Mouse (Mus musculus): ENCODE results near the gene Mrto4.

Gene Mrto4

GRCm38 (mm10) chr4:139340835-139341234 is 11.5 kb downstream of the Mrto4 start:
- DNase-seq (ENCODE audit: low spot score in 2 of 2) = no peak

DNA sequence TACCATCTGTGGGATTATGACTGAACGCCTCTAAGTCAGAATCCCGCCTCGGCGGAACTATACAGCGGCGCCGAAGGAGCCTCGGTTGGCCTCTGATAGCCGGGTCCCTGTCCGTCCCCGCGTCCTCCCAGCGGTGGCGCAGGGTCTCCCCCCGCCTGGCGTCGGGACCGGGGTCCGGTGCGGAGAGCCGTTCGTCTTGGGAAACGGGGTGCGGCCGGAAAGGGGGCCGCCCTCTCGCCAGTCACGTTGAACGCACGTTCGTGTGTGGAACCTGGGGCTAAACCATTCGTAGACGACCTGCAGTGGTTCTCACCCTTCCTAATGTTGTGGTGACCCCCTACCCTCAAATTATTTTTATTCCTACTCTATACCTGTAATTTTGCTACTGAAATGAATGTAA is 14.2 kb downstream of the Mrto4 start:
- DNase-seq (ENCODE audit: low spot score in 2 of 2) = no peak

DNA sequence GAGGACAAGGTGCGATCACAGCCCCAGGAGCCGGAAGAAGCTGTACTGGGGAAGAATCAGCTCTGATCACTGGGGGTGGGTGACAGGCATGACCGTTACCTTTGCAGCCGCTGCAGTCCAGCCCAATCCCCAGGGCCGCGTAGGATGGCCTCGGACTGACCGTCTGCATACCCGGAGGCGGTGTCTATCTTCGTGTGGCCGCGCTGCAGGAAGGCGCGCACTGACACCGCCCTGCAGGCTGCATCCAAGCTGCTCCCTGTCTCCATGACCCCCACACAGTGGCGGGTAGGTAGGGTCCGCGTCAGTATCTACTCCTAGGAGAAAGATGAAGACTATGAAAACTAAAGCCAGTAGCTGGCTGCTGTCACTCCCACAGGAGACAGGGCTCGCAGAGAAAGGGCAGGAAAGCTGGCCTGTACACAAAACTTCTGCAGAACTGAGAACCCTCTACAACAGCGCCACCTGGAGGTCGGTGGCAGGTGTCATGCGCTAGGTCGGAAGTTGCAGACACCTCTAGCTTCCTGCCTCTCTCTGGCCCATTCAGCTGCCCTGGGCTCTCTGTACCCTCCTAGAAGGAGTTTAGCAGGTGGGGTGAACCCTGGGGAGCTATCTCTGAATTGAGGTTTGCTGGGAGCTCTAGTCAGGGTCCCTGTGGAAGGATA is 15.4 kb downstream of the Mrto4 start:
- DNase-seq (ENCODE audit: low spot score in 2 of 2) = peak; percentile 29 to 47

GRCm38 (mm10) chr4:139335507-139335906 is 16.9 kb downstream of the Mrto4 start:
- DNase-seq (ENCODE audit: low spot score in 2 of 2) = no peak

- no peak for DNase-seq (ENCODE audit: low spot score in 2 of 2)
Observed at GRCm38 (mm10) chr4:139334631-139335295, 17.6 kb downstream of the Mrto4 start.

DNA sequence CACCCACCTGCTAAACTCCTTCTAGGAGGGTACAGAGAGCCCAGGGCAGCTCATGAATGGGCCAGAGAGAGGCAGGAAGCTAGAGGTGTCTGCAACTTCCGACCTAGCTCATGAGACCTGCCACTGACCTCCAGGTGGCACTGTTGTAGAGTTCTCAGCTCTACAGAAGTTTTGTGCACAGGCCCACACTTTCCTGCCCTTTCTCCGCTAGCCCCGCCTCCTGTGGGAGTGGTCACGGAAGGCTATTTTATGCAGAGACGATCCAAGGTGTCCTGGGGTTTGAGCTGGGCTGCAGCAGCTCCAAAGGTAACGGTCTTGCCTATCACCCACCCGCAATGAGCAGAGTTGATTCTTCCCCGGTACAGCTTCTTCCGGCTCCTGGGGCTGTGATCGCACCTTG is 21.8 kb downstream of the Mrto4 start:
- DNase-seq (ENCODE audit: low spot score in 2 of 2) = peak in 1 of 2 experiments; percentile 17

- no peak for DNase-seq (ENCODE audit: low spot score in 2 of 2)
Observed at GRCm38 (mm10) chr4:139319740-139320139, 32.6 kb downstream of the Mrto4 start.

DNA sequence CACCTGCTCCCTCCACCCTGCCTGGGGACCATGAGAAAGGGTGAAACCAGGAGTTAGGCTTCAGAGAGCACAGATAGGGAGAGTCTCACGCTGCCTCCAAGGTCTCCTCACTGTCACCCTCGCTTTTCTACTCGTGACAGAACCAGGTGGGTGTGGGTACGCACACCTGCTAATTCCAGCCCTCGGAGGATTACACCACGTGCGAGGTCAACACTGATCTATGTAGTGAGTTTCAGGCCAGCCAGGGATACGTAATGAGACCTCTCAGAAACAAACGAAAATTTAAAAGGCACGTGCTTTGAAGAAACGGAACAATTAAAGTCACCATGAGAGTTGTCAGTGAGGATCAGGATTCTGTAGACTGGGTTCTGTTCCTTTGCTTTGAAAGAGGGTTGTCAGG is 33.9 kb downstream of the Mrto4 start:
- DNase-seq (ENCODE audit: low spot score in 2 of 2) = no peak

- DNase-seq (ENCODE audit: low spot score in 2 of 2) = no peak
Observed at GRCm38 (mm10) chr4:139312632-139313031, 39.7 kb downstream of the Mrto4 start.

- no peak for DNase-seq (ENCODE audit: low spot score in 2 of 2)
Observed at GRCm38 (mm10) chr4:139311707-139312106, 40.7 kb downstream of the Mrto4 start.

DNA sequence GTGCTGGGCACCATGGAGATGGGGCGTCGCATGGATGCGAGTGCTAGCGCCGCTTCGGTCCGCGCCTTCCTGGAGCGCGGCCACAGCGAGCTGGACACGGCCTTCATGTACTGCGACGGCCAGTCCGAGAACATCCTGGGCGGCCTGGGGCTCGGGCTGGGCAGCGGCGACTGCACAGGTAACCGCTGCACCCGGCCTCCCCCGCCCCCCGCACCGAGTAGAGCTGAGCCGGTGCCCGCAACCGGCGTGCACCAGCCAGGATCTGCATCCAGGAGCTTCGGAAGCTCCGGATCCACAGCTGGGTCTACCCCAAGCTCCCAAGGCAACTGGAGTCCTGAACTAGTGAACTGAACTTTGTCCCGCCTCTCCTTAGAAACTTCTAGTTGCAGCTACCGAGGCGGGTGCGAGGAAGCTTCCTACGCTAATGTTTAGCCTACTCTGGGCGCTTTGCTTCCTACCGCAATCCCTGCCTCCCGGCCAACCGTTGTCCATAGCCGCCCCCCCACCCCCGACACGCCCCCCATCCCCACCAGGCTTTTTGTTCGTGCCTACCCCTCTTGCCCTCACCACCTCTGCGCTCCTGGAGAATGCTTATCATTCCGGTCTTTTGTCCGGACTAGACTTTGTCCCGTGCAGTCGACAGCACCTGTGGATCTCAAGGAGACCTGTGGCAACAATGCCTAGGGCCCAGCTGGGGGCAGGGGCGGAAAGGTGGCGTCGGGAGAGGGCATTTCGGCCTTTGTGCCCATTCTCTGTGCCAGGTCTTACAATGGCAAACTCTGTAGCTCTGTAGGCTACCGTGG is 41.3 kb downstream of the Mrto4 start:
- DNase-seq (ENCODE audit: low spot score in 2 of 2) = no peak

GRCm38 (mm10) chr4:139310171-139310898 is 42.0 kb downstream of the Mrto4 start, which contains the start of the genes Pqlc2 and Akr7a5:
TSS of gene Pqlc2 (minus strand) at chr4:139310708.
TSS of gene Akr7a5 (plus strand) at chr4:139310744.
- peak; percentile 97 to 98 for DNase-seq (ENCODE audit: low spot score in 2 of 2)

DNA sequence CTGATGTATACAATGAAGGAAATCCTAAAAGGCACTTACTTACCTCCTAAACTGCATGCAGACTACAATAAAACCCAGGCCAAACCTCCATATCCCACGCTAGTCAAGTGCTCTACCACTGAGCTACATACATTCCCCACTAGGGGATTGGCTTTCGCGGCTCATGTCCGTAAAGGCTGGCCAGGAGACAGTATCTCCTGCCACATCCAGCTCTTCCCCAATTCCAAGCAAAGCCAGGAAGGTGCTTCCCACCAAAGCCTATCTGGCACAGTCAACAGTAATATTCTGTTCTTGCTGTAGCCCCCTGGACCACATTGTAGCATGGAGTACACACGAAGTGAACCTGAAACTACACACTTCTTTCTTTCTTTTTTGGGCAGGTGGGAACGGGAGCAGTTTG is 42.7 kb downstream of the Mrto4 start:
- no peak for DNase-seq (ENCODE audit: low spot score in 2 of 2)

GRCm38 (mm10) chr4:139307916-139308315 is 44.5 kb downstream of the Mrto4 start:
- no peak for DNase-seq (ENCODE audit: low spot score in 2 of 2)

GRCm38 (mm10) chr4:139305521-139305920 is 46.9 kb downstream of the Mrto4 start:
- no peak for DNase-seq (ENCODE audit: low spot score in 2 of 2)

DNA sequence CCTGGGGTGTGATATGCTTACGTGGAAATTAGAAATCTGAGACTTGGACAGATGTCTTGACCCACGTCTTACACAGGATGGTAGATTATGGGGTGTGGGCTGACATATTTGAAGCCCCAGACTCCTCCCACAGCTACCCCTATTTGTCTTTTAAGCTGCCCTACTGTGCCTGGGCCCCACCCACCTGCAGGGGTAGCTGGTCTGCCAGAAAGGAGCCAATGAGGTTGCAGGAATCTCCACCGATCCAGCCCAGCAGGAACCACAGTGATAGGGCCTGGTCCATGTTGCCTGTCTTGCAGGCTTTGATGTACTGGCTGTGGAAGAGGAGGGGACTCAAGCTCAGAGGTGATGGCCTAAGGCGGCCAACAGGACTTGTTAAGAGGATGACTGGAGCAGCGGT is 50.1 kb downstream of the Mrto4 start:
- no peak for DNase-seq (ENCODE audit: low spot score in 2 of 2)

GRCm38 (mm10) chr4:139301780-139302179 is 50.6 kb downstream of the Mrto4 start:
- DNase-seq (ENCODE audit: low spot score in 2 of 2) = no peak

DNA sequence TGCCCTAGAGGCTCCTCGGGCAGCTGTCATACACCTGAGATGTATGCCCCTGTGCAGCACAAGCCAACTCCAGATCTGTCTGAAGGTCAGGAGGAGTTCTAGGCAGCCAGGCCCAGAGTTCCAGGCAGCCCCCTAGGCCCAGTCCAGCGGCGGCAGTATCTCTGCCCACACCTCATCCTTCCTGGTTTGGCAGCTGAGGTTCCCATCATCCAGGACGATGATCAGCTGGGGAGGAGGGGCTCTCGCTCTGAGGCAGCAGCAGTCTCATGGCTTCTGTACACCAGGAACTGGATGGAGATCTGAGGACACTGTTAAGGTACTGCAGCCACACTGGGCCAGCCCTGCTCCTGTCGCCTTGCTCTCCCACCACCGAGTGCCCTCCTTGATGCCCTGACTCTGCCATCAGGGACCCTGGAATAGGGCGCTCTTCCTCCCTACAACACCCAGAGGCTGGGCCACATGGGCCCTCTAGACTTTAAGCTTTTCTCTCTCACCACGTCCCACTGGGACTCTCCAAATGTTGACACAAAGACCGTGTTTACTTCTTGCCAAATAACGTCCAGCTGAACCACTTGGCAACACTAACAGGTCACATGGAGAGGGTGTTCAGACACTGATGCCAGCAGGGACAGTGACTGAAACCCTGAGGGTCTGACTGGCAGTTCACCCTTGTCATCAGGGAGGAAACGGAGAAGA is 53.6 kb downstream of the Mrto4 start:
- no peak for DNase-seq (ENCODE audit: low spot score in 2 of 2)

GRCm38 (mm10) chr4:139297566-139297965 is 54.8 kb downstream of the Mrto4 start:
- DNase-seq (ENCODE audit: low spot score in 2 of 2) = no peak
